Mouse (Mus musculus) kidney, embryonic 14.5 days (tissue): ENCODE measurements around the gene Ppfibp1. TPM values are rescaled to one million over a fixed set of nuclear protein-coding genes. Genes with fewer than 3 reads are reported as not detected.

Experiments
- ATAC-seq: fragments of 200-750 bp; cut with Nextera tagmentation; 2 replicates; pipeline ENCODE4 v1.8.0; 2017; ENCODE audit warnings: moderate number of reproducible peaks, mild to moderate bottlenecking, moderate TSS enrichment, moderate library complexity; ENCODE audit not compliant: low FRiP score, low TSS enrichment
- H3K27ac ChIP-seq: fragments of 300-500 bp; sonication (generic); 2 replicates; pipeline ENCODE4 v1.5.1; 2014; ENCODE audit warnings: low read depth, mild to moderate bottlenecking, low read length, moderate library complexity, mixed read lengths
- H3K27me3 ChIP-seq: fragments of 300-500 bp; sonication (generic); 2 replicates; pipeline ENCODE4 v1.6.1; 2014; ENCODE audit warnings: mild to moderate bottlenecking, low read length; ENCODE audit not compliant: control insufficient read depth, insufficient read depth
- H3K36me3 ChIP-seq: fragments of 300-500 bp; sonication (generic); 2 replicates; pipeline ENCODE4 v1.6.1; 2014; ENCODE audit warnings: low read length, mixed read lengths; ENCODE audit not compliant: control insufficient read depth, insufficient read depth
- H3K4me1 ChIP-seq: fragments of 300-500 bp; sonication (generic); 2 replicates; pipeline ENCODE4 v1.6.1; 2014; ENCODE audit warnings: low read length, mixed read lengths; ENCODE audit not compliant: control insufficient read depth, insufficient read depth
- H3K4me2 ChIP-seq: fragments of 300-500 bp; sonication (generic); replicated peaks from 2 replicates; pipeline ENCODE4 v1.6.1; 2014; ENCODE audit warnings: low read depth, mild to moderate bottlenecking, low read length
- H3K4me3 ChIP-seq: fragments of 300-500 bp; sonication (generic); 2 replicates; pipeline ENCODE4 v1.5.1; 2014; ENCODE audit warnings: mild to moderate bottlenecking, low read length
- H3K9ac ChIP-seq: fragments of 300-500 bp; sonication (generic); 2 replicates; pipeline ENCODE4 v1.6.1; 2014; ENCODE audit warnings: low read depth, mild to moderate bottlenecking, low read length, moderate library complexity
- H3K9me3 ChIP-seq: fragments of 300-500 bp; sonication (generic); 2 replicates; pipeline ENCODE4 v1.6.1; 2016; ENCODE audit warnings: low read length; ENCODE audit not compliant: control insufficient read depth
- WGBS: fragments of 180-500 bp; shearing (Covaris S2); extraction: QIAGEN DNeasy Blood & Tissue Kit; methylation state at CpG from one replicate; pipeline ENCODE4 v1.1.7; 2014; 5-methylcytosine and 5-hydroxymethylcytosine counted together
- polyA plus RNA-seq: library from polyadenylated mRNA; unstranded; fragments of >200 nt; fragmentation: Nextera tagmentation; extraction: Ambion mirVana; gene quantifications from 2 replicates; pipeline ENCODE4 v1.2.1, GENCODE M21; 2014

The Ppfibp1 gene
- polyA plus RNA-seq, 1 experiment from 2014 or later = 80.1 TPM

GRCm38 (mm10) chr6:146976446-146976845, 88.2 kb downstream of the Ppfibp1 start:
- Histone ChIP-seq H3K9ac (no peak overlapping the region), H3K27me3 (no peaks in the 10 kb centered on the region), H3K9me3 (no peaks in the 10 kb centered on the region), H3K4me2 (no peak overlapping the region), H3K4me1 (no peaks in the 10 kb centered on the region), H3K4me3 (no peak overlapping the region), H3K27ac (no peak overlapping the region), H3K36me3 (peaks cover 9% of the 10 kb centered on the region; the same call in 1 of the 2 replicates)
- ATAC-seq = no peak
- WGBS = 89% methylated on average over 8 of the region's 8 CpGs

- no peaks in the 10 kb centered on the region for H3K9me3 ChIP-seq
- no peaks in the 10 kb centered on the region for H3K4me1 ChIP-seq
- H3K4me2 ChIP-seq = no peak overlapping the region
- no peak for ATAC-seq
- H3K4me3 ChIP-seq = no peak overlapping the region
- no peaks in the 10 kb centered on the region for H3K27me3 ChIP-seq
- no peak overlapping the region for H3K27ac ChIP-seq
- peaks cover 12% of the 10 kb centered on the region; the same call in 1 of the 2 replicates for H3K36me3 ChIP-seq
- H3K9ac ChIP-seq = no peak overlapping the region
- WGBS = 46% methylated on average over 5 of the region's 5 CpGs
Observed at GRCm38 (mm10) chr6:146978691-146979114, 90.4 kb downstream of the Ppfibp1 start.

GRCm38 (mm10) chr6:146979115-146979744, 90.9 kb downstream of the Ppfibp1 start:
- ATAC-seq = no peak
- H3K9ac ChIP-seq = no peak overlapping the region
- H3K9me3 ChIP-seq = no peaks in the 10 kb centered on the region
- 74% methylated on average over 1 of the region's 1 CpGs for WGBS
- no peak overlapping the region for H3K4me2 ChIP-seq
- H3K27ac ChIP-seq = no peak overlapping the region
- H3K4me1 ChIP-seq = no peaks in the 10 kb centered on the region
- H3K4me3 ChIP-seq = no peak overlapping the region
- no peaks in the 10 kb centered on the region for H3K27me3 ChIP-seq
- H3K36me3 ChIP-seq = peaks cover 12% of the 10 kb centered on the region; the same call in 1 of the 2 replicates

- H3K4me2 ChIP-seq = no peak overlapping the region
- H3K4me3 ChIP-seq = no peak overlapping the region
- 45% methylated on average over 3 of the region's 3 CpGs for WGBS
- no peak overlapping the region; the same call in 1 of the 2 replicates for H3K27ac ChIP-seq
- no peaks in the 10 kb centered on the region for H3K27me3 ChIP-seq
- H3K36me3 ChIP-seq = peaks cover 12% of the 10 kb centered on the region; the same call in 1 of the 2 replicates
- H3K4me1 ChIP-seq = no peaks in the 10 kb centered on the region
- no peak for ATAC-seq
- no peaks in the 10 kb centered on the region for H3K9me3 ChIP-seq
- H3K9ac ChIP-seq = no peak overlapping the region
Observed at GRCm38 (mm10) chr6:146979953-146980352, 91.7 kb downstream of the Ppfibp1 start.

- no peak overlapping the region for H3K4me2 ChIP-seq
- no peak overlapping the region for H3K27ac ChIP-seq
- H3K27me3 ChIP-seq = no peaks in the 10 kb centered on the region
- no peaks in the 10 kb centered on the region for H3K9me3 ChIP-seq
- no peaks in the 10 kb centered on the region for H3K4me1 ChIP-seq
- H3K9ac ChIP-seq = no peak overlapping the region
- no peak for ATAC-seq
- no peak overlapping the region for H3K4me3 ChIP-seq
- H3K36me3 ChIP-seq = peaks cover 12% of the 10 kb centered on the region; the same call in 1 of the 2 replicates
- WGBS = 57% methylated on average over 1 of the region's 1 CpGs
Observed at GRCm38 (mm10) chr6:146981249-146981835, 93.1 kb downstream of the Ppfibp1 start.

GRCm38 (mm10) chr6:146984569-146984968, 96.3 kb downstream of the Ppfibp1 start:
- H3K27ac ChIP-seq = no peak overlapping the region
- no peak overlapping the region for H3K9ac ChIP-seq
- no peaks in the 10 kb centered on the region for H3K27me3 ChIP-seq
- WGBS = 86% methylated on average over 3 of the region's 3 CpGs
- H3K36me3 ChIP-seq = peaks cover 5% of the 10 kb centered on the region; the same call in 1 of the 2 replicates
- no peak overlapping the region for H3K4me2 ChIP-seq
- no peaks in the 10 kb centered on the region for H3K4me1 ChIP-seq
- H3K9me3 ChIP-seq = no peaks in the 10 kb centered on the region
- no peak for ATAC-seq
- no peak overlapping the region for H3K4me3 ChIP-seq

GRCm38 (mm10) chr6:146994236-146994635, 105.9 kb downstream of the Ppfibp1 start:
- H3K36me3 ChIP-seq = peaks cover 30% of the 10 kb centered on the region
- no peaks in the 10 kb centered on the region for H3K4me1 ChIP-seq
- no peak for ATAC-seq
- no peak overlapping the region for H3K27ac ChIP-seq
- H3K9ac ChIP-seq = no peak overlapping the region
- H3K27me3 ChIP-seq = no peaks in the 10 kb centered on the region
- no peak overlapping the region for H3K4me3 ChIP-seq
- H3K4me2 ChIP-seq = no peak overlapping the region
- 39% methylated on average over 5 of the region's 5 CpGs for WGBS
- no peaks in the 10 kb centered on the region for H3K9me3 ChIP-seq

GRCm38 (mm10) chr6:146995391-146995790, 107.1 kb downstream of the Ppfibp1 start:
- H3K4me3 ChIP-seq = no peak overlapping the region
- H3K27ac ChIP-seq = no peak overlapping the region
- H3K4me1 ChIP-seq = no peaks in the 10 kb centered on the region
- H3K27me3 ChIP-seq = no peaks in the 10 kb centered on the region
- 86% methylated on average over 2 of the region's 2 CpGs for WGBS
- H3K9ac ChIP-seq = no peak overlapping the region
- no peak overlapping the region for H3K4me2 ChIP-seq
- H3K9me3 ChIP-seq = no peaks in the 10 kb centered on the region
- ATAC-seq = no peak
- H3K36me3 ChIP-seq = peaks cover 32% of the 10 kb centered on the region

- ATAC-seq = no peak
- Histone ChIP-seq H3K36me3 (peaks cover 33% of the 10 kb centered on the region), H3K4me1 (no peaks in the 10 kb centered on the region)
Observed at GRCm38 (mm10) chr6:146995878-146996277, 107.6 kb downstream of the Ppfibp1 start.

More at GRCm38 (mm10) chr6:146995878-146996277, 107.6 kb downstream of the Ppfibp1 start:
- 85% methylated on average over 6 of the region's 6 CpGs for WGBS
- Histone ChIP-seq H3K9me3 (no peaks in the 10 kb centered on the region), H3K27ac (no peak overlapping the region), H3K4me3 (no peak overlapping the region), H3K4me2 (no peak overlapping the region), H3K27me3 (no peaks in the 10 kb centered on the region), H3K9ac (no peak overlapping the region)
